Mouse (Mus musculus): ENCODE data around the gene 4933415A04Rik. TPM values are rescaled to one million over a fixed set of nuclear protein-coding genes. Genes with fewer than 3 reads are reported as not detected.

The 4933415A04Rik gene
- polyA plus RNA-seq (2012; rRNA removed) = 0.44 and 0.56 TPM in 2 replicates

DNA sequence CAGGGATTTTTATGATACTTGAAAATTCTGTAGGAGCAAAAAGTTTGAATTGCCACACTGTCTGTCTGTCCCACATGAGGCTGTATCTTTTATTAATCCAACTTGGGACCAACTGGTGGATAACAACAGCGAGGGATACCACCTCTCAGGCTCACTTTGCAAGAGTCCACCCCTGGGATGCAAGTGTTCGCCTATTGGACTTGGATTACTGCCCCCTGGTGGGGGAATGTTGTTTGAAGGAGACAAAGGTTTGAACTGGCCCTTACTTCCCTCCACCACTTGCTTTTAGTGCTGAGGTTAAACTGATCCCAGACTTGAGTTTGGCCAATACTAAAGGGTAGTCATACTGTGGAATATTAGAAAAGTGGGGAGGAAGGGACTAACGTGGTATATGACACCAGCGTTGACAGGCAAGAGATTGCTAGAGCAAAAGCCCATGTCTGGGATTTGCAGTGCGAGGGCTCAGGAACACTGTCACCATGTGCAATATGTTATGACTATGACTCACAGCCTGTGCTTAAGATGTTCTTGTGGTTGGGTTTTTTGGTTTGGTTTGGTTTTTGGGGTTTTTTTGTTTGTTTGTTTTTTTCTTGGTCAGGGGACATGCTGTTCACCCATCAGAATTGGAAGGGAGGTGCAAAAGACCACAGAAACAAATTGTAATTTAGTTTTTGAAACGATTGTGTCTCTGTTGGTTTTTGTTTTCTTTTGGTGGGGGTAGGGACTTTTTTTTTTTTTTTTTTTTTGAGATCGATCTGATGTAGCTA is at the start of gene 4933415A04Rik:
4933415A04Rik (plus strand) TSS at position 717 of the 767 bp plus-strand sequence.

DNA sequence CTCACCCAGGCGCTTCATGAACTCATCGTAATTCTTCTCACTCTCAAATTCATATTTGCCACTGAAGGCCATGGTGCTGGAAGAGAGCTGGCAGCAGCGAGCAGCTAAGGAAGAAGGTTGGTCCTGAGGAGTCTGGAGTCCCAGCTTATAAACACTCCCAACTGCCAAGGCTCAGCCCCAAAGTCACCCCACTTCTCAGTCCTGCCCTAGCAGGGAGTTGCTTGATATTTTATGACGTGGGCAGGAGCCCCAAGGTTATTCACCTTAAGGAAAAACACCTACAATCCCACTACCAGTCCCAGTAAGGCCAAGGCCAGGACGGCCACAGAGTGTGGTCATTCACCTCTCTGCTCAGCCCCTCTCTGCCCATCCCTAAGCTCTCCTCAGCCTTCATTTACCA is 14.6 kb downstream of the 4933415A04Rik start, which contains the start of gene Fabp6:
Fabp6 (minus strand) TSS at position 101 of the 400 bp plus-strand sequence.

Other genes with a start within 250 kb of the 4933415A04Rik start
- gene Pttg1, start 160.8 kb upstream of the 4933415A04Rik start, polyA plus RNA-seq (2012; rRNA removed) = 36.8 and 42.0 TPM in 2 replicates
- 12.7 and 13.4 TPM in 2 replicates for gene Slu7, start 153.3 kb upstream of the 4933415A04Rik start, polyA plus RNA-seq (2012; rRNA removed)
- 11.7 and 13.6 TPM in 2 replicates for gene C1qtnf2, start 112.8 kb upstream of the 4933415A04Rik start, polyA plus RNA-seq (2012; rRNA removed)
- gene Ccnjl, start 58.3 kb upstream of the 4933415A04Rik start, polyA plus RNA-seq (2012; rRNA removed) = 3.0 TPM in 2 replicates
- gene Fabp6, start 14.5 kb downstream of the 4933415A04Rik start, polyA plus RNA-seq (2012; rRNA removed) = not detected in 2 replicates
- 37.6 and 39.1 TPM in 2 replicates for gene Pwwp2a, start 95.0 kb downstream of the 4933415A04Rik start, polyA plus RNA-seq (2012; rRNA removed)
- 47.7 and 54.1 TPM in 2 replicates for gene Ttc1, start 161.0 kb downstream of the 4933415A04Rik start, polyA plus RNA-seq (2012; rRNA removed)